Mouse (Mus musculus): ENCODE data around the gene Hist1h1e. TPM values are rescaled to one million over a fixed set of nuclear protein-coding genes. Genes with fewer than 3 reads are reported as not detected.
"Not testable (repeated sequence)": the region's sequence is repeated elsewhere in the genome, so short reads cannot be mapped to it uniquely, and the experiment has no call there.

Gene Hist1h1e
- polyA plus RNA-seq, 1 experiment: 1.2 TPM

DNA sequence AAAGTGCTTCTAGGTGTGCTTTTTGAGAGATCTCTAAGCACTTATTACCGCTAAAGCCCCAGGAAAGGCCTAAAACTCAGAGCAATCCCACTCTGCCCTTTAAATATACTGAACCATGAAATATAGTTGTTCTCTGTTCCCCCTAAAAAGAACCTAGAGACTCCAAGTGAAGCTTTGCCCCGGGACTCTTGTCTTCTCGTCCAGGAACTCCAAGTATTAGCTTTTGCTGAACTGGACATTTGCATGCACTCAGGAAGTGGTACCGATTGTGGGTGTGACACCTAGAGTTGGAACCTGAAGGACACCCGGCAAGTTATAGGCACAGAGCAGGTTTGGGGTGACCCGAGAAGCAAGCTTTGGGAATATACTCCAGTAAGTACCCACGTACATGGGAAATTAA, 31.2 kb downstream of the Hist1h1e start:
- no peak for TF ChIP-seq CTCF (conservative IDR thresholded peaks at IDR 0.05; ENCODE audit: insufficient read depth, insufficient read length, low read depth, low read length)
- no peak for TF ChIP-seq POLR2A (IDR thresholded peaks at IDR 0.05; ENCODE audit: low read depth, low read length)
- Histone ChIP-seq H3K27ac (ENCODE audit: insufficient read depth, low read depth, low read length) (no peak overlapping the region), H3K4me1 (ENCODE audit: control insufficient read depth, insufficient read depth, low read length) (peaks cover 5% of the 10 kb centered on the region; the same call in 1 of the 2 replicates), H3K36me3 (ENCODE audit: control insufficient read depth, insufficient read depth, low read length) (no peaks in the 10 kb centered on the region), H3K27me3 (replicated peaks; ENCODE audit: control insufficient read depth, insufficient read depth, low read length) (no peaks in the 10 kb centered on the region), H3K4me3 (ENCODE audit: insufficient read depth, low read depth, low read length) (no peak overlapping the region)
- 94% methylated on average over 7 of the region's 7 CpGs for WGBS
- DNase-seq: no peak

DNA sequence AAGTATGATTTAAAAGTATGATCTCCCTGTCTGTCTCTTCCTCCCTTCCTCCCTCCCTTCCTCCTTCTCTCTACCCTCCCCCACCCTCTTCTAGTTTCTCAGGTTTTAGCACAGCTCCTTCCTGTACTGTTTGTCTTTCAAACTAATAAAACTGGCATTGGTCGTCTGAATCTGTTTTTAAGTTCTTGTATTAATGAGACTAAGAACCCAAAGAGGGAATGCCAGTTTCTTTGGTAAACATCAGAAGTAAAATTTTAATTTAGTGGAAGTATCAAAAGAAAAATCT, 35.5 kb downstream of the Hist1h1e start:
- Histone ChIP-seq H3K4me1 (ENCODE audit: control insufficient read depth, insufficient read depth, low read length) (peaks cover 10% of the 10 kb centered on the region; the same call in 1 of the 2 replicates), H3K27me3 (replicated peaks; ENCODE audit: control insufficient read depth, insufficient read depth, low read length) (no peaks in the 10 kb centered on the region), H3K36me3 (ENCODE audit: control insufficient read depth, insufficient read depth, low read length) (no peaks in the 10 kb centered on the region), H3K4me3 (ENCODE audit: insufficient read depth, low read depth, low read length) (0 out of 2 replicates have a peak overlapping the region, but pooled peaks have one; percentile 45), H3K27ac (ENCODE audit: insufficient read depth, low read depth, low read length) (no peak overlapping the region)
- WGBS: 12% methylated on average over 1 of the region's 1 CpGs
- TF ChIP-seq POLR2A (IDR thresholded peaks at IDR 0.05; ENCODE audit: low read depth, low read length) (no peak), CTCF (conservative IDR thresholded peaks at IDR 0.05; ENCODE audit: insufficient read depth, insufficient read length, low read depth, low read length) (no peak)
- no peak for DNase-seq

DNA sequence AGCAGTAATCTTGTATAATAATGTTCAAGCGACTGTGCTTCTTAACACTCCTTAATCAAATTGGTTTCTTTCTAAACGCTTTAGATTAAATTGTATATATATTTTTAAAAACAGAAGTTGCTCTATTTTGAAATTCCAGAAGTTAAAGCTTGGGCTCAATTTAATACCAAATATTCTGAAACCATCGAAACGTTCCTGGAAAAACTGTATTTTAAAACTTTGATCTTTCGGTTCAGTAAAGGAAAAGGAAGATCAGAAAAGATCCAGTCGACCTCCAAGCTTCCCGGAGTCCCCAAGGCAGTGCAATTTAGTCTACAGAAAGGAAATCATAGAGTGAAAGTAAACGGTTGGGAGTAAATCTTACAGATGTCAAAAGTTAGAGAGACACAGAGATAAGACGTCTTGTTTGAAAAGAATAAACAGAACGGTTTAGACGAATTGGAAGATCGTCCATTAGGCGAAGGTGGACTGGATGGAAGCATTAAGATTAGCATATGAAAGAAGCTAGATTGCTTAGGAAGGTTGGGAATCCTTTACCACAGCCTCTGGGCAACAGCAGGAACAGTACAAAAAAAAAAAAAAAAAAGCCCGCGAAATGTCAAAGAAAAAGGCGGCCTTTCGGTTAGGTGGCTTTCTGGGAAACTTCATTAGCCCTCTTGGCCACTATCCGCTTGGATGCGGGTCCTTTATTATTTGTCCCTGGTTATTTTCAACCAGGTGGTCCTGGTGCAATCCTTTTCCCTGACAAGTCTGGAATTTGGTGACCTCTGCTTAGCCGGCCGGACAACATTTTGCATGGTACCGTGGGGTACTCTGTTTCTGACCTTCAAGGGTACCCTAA, 36.0 kb downstream of the Hist1h1e start:
- no peaks in the 10 kb centered on the region for H3K27me3 ChIP-seq (replicated peaks; ENCODE audit: control insufficient read depth, insufficient read depth, low read length)
- H3K4me3 ChIP-seq (ENCODE audit: insufficient read depth, low read depth, low read length): peak overlapping the region; percentile 45
- no peaks in the 10 kb centered on the region for H3K36me3 ChIP-seq (ENCODE audit: control insufficient read depth, insufficient read depth, low read length)
- peaks cover 13% of the 10 kb centered on the region; the same call in 1 of the 2 replicates for H3K4me1 ChIP-seq (ENCODE audit: control insufficient read depth, insufficient read depth, low read length)
- no peak for DNase-seq
- H3K27ac ChIP-seq (ENCODE audit: insufficient read depth, low read depth, low read length): peak overlapping the region; percentile 55
- 2% methylated on average over 22 of the region's 22 CpGs for WGBS
- no peak for TF ChIP-seq POLR2A (IDR thresholded peaks at IDR 0.05; ENCODE audit: low read depth, low read length)
- TF ChIP-seq CTCF (conservative IDR thresholded peaks at IDR 0.05; ENCODE audit: insufficient read depth, insufficient read length, low read depth, low read length): no peak

DNA sequence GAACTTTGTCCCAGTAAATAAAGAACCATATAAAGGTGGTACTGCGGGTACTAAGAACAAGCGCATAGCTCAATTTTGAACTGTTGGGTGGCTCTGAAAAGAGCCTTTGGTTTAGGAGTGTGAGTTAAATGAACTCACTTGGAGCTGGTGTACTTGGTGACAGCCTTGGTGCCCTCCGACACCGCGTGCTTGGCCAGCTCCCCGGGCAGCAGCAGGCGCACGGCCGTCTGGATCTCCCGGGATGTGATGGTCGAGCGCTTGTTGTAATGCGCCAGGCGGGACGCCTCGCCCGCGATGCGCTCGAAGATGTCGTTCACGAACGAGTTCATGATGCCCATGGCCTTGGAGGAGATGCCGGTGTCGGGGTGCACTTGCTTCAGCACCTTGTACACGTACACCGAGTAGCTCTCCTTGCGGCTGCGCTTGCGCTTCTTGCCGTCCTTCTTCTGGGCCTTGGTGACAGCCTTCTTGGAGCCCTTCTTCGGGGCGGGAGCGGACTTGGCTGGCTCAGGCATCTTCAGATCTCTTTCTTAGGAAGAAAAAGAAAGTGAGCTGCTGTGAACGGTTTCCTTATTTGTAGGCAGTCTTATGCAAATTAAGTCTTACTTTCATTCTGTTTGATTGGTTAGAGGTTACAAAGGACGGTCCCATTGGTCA, 36.8 kb downstream of the Hist1h1e start:
- not testable (repeated sequence) for H3K36me3 ChIP-seq (ENCODE audit: control insufficient read depth, insufficient read depth, low read length); H3K27me3 ChIP-seq (replicated peaks; ENCODE audit: control insufficient read depth, insufficient read depth, low read length)
- peaks cover 13% of the 10 kb centered on the region; the same call in 1 of the 2 replicates for H3K4me1 ChIP-seq (ENCODE audit: control insufficient read depth, insufficient read depth, low read length)
- H3K4me3 ChIP-seq (ENCODE audit: insufficient read depth, low read depth, low read length): peak overlapping the region; percentile 78
- H3K27ac ChIP-seq (ENCODE audit: insufficient read depth, low read depth, low read length): peak overlapping the region; percentile 65
- peak; percentile 59 for TF ChIP-seq POLR2A (IDR thresholded peaks at IDR 0.05; ENCODE audit: low read depth, low read length)
- WGBS: under 1% methylated on average over 22 of the region's 36 CpGs
- peak; percentile 90 for DNase-seq

DNA sequence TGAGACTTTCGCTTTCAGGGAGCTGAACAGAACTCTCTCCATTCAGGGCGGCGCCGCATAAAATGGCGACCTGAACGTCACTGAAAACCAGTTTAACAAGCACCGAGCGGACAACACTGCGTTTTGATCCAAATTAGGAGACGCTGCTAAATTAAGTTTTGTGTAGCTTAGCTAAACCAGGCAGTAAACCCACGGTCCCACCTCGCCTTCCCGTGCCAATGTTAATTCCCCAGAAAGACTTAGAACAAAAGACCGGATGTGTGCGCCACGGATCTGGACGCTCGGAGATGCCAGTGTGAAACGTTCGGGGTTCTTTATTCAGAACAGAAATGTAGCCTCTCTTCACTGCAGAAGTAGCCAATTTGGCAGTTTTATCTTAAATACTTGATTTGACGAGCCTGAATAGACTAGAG, 37.3 kb downstream of the Hist1h1e start:
- TF ChIP-seq POLR2A (IDR thresholded peaks at IDR 0.05; ENCODE audit: low read depth, low read length) (no peak), CTCF (conservative IDR thresholded peaks at IDR 0.05; ENCODE audit: insufficient read depth, insufficient read length, low read depth, low read length) (no peak)
- Histone ChIP-seq H3K27me3 (replicated peaks; ENCODE audit: control insufficient read depth, insufficient read depth, low read length) (no peaks in the 10 kb centered on the region), H3K27ac (ENCODE audit: insufficient read depth, low read depth, low read length) (peak overlapping the region; percentile 65), H3K4me3 (ENCODE audit: insufficient read depth, low read depth, low read length) (peak overlapping the region; percentile 69), H3K4me1 (ENCODE audit: control insufficient read depth, insufficient read depth, low read length) (peaks cover 13% of the 10 kb centered on the region; the same call in 1 of the 2 replicates), H3K36me3 (ENCODE audit: control insufficient read depth, insufficient read depth, low read length) (no peaks in the 10 kb centered on the region)
- DNase-seq: peak; percentile 79
- under 1% methylated on average over 21 of the region's 21 CpGs for WGBS

DNA sequence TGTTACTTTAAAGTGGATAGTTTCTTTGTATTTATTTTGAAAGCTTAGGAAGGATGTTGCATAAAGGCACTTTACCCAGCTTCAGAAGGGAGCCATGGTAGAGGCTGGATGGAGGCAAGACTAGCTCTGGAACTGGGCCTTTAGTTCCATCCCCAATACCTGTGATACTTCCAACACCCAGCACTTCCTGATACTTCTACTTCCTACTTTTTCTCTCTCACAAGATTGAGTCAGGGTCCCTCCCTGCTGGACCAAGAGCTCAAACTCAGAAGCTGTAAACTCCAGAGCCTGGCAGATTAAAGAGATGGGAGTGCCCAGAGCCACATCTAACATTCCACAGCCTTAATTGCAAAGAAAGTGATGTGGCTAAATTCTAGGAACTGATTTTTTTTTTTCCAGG, 38.0 kb downstream of the Hist1h1e start:
- DNase-seq: peak; percentile 7
- 0 out of 2 replicates have a peak overlapping the region, but pooled peaks have one; percentile 3 for H3K4me3 ChIP-seq (ENCODE audit: insufficient read depth, low read depth, low read length)
- H3K4me1 ChIP-seq (ENCODE audit: control insufficient read depth, insufficient read depth, low read length): peaks cover 13% of the 10 kb centered on the region; the same call in 1 of the 2 replicates
- peak overlapping the region; percentile 55 for H3K27ac ChIP-seq (ENCODE audit: insufficient read depth, low read depth, low read length)
- no peak for TF ChIP-seq CTCF (conservative IDR thresholded peaks at IDR 0.05; ENCODE audit: insufficient read depth, insufficient read length, low read depth, low read length)
- no peak for TF ChIP-seq POLR2A (IDR thresholded peaks at IDR 0.05; ENCODE audit: low read depth, low read length)
- H3K36me3 ChIP-seq (ENCODE audit: control insufficient read depth, insufficient read depth, low read length): no peaks in the 10 kb centered on the region
- no peaks in the 10 kb centered on the region for H3K27me3 ChIP-seq (replicated peaks; ENCODE audit: control insufficient read depth, insufficient read depth, low read length)

DNA sequence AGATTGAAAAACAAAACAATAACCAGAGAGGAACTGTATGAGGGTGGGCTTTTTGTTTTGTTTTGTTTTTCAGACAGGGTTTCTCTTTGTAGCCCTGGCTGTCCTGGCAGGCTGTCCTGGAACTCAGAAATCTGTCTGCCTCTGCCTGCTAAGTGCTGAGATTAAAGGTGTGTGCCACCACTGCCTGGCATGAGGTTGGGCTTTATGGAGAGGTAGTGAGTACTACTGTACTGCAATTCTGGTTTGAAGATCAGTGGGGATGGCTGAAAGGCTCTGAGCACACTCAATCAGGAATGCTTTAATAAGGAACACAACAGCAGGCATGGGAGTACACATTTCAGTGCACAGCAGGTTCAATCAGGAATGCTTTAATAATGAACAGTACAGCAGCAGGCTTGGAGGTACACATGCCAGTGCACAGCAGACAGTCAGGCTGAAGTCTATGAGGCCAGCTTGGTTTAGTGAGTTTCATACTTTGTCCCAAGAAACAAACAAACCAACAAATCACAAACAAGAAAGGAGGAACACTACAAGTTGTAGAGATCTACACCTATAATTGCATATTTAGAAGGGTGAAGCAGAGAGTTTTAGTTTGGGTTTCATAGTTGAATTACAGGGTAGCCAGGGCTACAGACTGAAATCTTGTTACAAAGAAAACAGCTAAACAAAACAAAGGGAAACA, 38.8 kb downstream of the Hist1h1e start:
- H3K4me3 ChIP-seq (ENCODE audit: insufficient read depth, low read depth, low read length): no peak overlapping the region

More for the DNA sequence above, 38.8 kb downstream of the Hist1h1e start:
- DNase-seq: no peak
- Histone ChIP-seq H3K27me3 (replicated peaks; ENCODE audit: control insufficient read depth, insufficient read depth, low read length) (no peaks in the 10 kb centered on the region), H3K36me3 (ENCODE audit: control insufficient read depth, insufficient read depth, low read length) (no peaks in the 10 kb centered on the region), H3K4me1 (ENCODE audit: control insufficient read depth, insufficient read depth, low read length) (peaks cover 13% of the 10 kb centered on the region; the same call in 1 of the 2 replicates), H3K27ac (ENCODE audit: insufficient read depth, low read depth, low read length) (no peak overlapping the region)
- TF ChIP-seq CTCF (conservative IDR thresholded peaks at IDR 0.05; ENCODE audit: insufficient read depth, insufficient read length, low read depth, low read length) (no peak), POLR2A (IDR thresholded peaks at IDR 0.05; ENCODE audit: low read depth, low read length) (no peak)
